Mouse (Mus musculus) stomach, embryonic 14.5 days (tissue): ENCODE data around the gene Cdkl4. TPM values are rescaled to one million over a fixed set of nuclear protein-coding genes. Genes with fewer than 3 reads are reported as not detected.
A peak's percentile ranks its signal among the peaks of the same experiment; 100 is the strongest.

Experiments used
- ATAC-seq: fragments of 200-750 bp; cut with Nextera tagmentation; 2 replicates; pipeline ENCODE4 v1.8.0; 2017; ENCODE audit warnings: low read depth, moderate TSS enrichment; ENCODE audit not compliant: insufficient number of reproducible peaks, insufficient read depth, low FRiP score
- H3K27ac ChIP-seq: fragments of 300-500 bp; sonication (generic); 2 replicates; pipeline ENCODE4 v1.5.1; 2014; ENCODE audit warnings: mild to moderate bottlenecking, low read length, moderate library complexity, mixed read lengths
- H3K27me3 ChIP-seq: fragments of 300-500 bp; sonication (generic); 2 replicates; pipeline ENCODE4 v1.6.1; 2014; ENCODE audit warnings: low read length, control low read depth, mixed read lengths; ENCODE audit not compliant: control insufficient read depth, insufficient read depth
- H3K36me3 ChIP-seq: fragments of 300-500 bp; sonication (generic); 2 replicates; pipeline ENCODE4 v1.6.1; 2014; ENCODE audit warnings: mild to moderate bottlenecking, control low read depth, low read length, moderate library complexity, mixed read lengths; ENCODE audit not compliant: control insufficient read depth, insufficient read depth
- H3K4me1 ChIP-seq: fragments of 300-500 bp; sonication (generic); 2 replicates; pipeline ENCODE4 v1.6.1; 2014; ENCODE audit warnings: low read length, control low read depth, mixed read lengths; ENCODE audit not compliant: control insufficient read depth, insufficient read depth
- H3K4me2 ChIP-seq: fragments of 300-500 bp; sonication (generic); replicated peaks from 2 replicates; pipeline ENCODE4 v1.6.1; 2014; ENCODE audit warnings: low read depth, low read length, control low read depth
- H3K4me3 ChIP-seq: fragments of 300-500 bp; sonication (generic); 2 replicates; pipeline ENCODE4 v1.5.1; 2014; ENCODE audit warnings: low read depth, low read length, control low read depth
- H3K9ac ChIP-seq: fragments of 300-500 bp; sonication (generic); replicated peaks from 2 replicates; pipeline ENCODE4 v1.6.1; 2014; ENCODE audit warnings: low read depth, mild to moderate bottlenecking, control low read depth, low read length, moderate library complexity, mixed read lengths
- H3K9me3 ChIP-seq: fragments of 300-500 bp; sonication (generic); 2 replicates; pipeline ENCODE4 v1.6.1; 2016; ENCODE audit warnings: low read depth, low read length, control low read depth; ENCODE audit not compliant: control insufficient read depth
- WGBS: fragments of 180-500 bp; shearing (Covaris S2); extraction: QIAGEN DNeasy Blood & Tissue Kit; methylation state at CpG from one replicate; pipeline ENCODE4 v1.1.7; 2014; 5-methylcytosine and 5-hydroxymethylcytosine counted together
- polyA plus RNA-seq: library from polyadenylated mRNA; unstranded; fragments of >200 nt; fragmentation: Nextera tagmentation; extraction: Ambion mirVana; gene quantifications from 2 replicates; pipeline ENCODE4 v1.2.1, GENCODE M21; 2014

Gene Cdkl4
- polyA plus RNA-seq, 1 experiment from 2014 or later, result 0.23 TPM

GRCm38 (mm10) chr17:80479295-80480030, 98.2 kb downstream of the Cdkl4 start:
- H3K4me1 ChIP-seq, result peaks cover 8% of the 10 kb centered on the region; the same call in 1 of the 2 replicates
- peak overlapping the region; percentile 93 for H3K4me3 ChIP-seq
- H3K4me2 ChIP-seq, result peak overlapping the region; percentile 74
- H3K9me3 ChIP-seq, result no peaks in the 10 kb centered on the region
- under 1% methylated on average over 44 of the region's 71 CpGs for WGBS
- peak overlapping the region; percentile 95 for H3K27ac ChIP-seq
- H3K9ac ChIP-seq, result peak overlapping the region; percentile 87
- H3K27me3 ChIP-seq, result no peaks in the 10 kb centered on the region
- H3K36me3 ChIP-seq, result no peaks in the 10 kb centered on the region
- ATAC-seq, result peak; percentile 35

- H3K9ac ChIP-seq, result no peak overlapping the region
- no peak overlapping the region for H3K4me2 ChIP-seq
- H3K4me1 ChIP-seq, result peaks cover 8% of the 10 kb centered on the region; the same call in 1 of the 2 replicates
- 86% methylated on average over 2 of the region's 2 CpGs for WGBS
- H3K27me3 ChIP-seq, result no peaks in the 10 kb centered on the region
- no peak overlapping the region for H3K27ac ChIP-seq
- H3K4me3 ChIP-seq, result no peak overlapping the region
- no peaks in the 10 kb centered on the region for H3K9me3 ChIP-seq
- no peak for ATAC-seq
- no peaks in the 10 kb centered on the region for H3K36me3 ChIP-seq
These were observed 99.9 kb downstream of the Cdkl4 start for GRCm38 (mm10) chr17:80477679-80478078.

- Histone ChIP-seq H3K9ac (no peak overlapping the region), H3K4me1 (peaks cover 10% of the 10 kb centered on the region; the same call in 1 of the 2 replicates), H3K27ac (no peak overlapping the region), H3K36me3 (no peaks in the 10 kb centered on the region), H3K4me3 (no peak overlapping the region), H3K27me3 (no peaks in the 10 kb centered on the region), H3K4me2 (no peak overlapping the region), H3K9me3 (no peaks in the 10 kb centered on the region)
- WGBS, result 88% methylated on average over 4 of the region's 4 CpGs
- no peak for ATAC-seq
These were observed 101.1 kb downstream of the Cdkl4 start for GRCm38 (mm10) chr17:80476496-80476895.

Other genes starting within 250 kb of the Cdkl4 start
- gene Gm10190, start 204.3 kb downstream of the Cdkl4 start, polyA plus RNA-seq, result 2.8 TPM in 1 of 2 replicates, not detected in the other
- gene Sos1, start 97.4 kb downstream of the Cdkl4 start, polyA plus RNA-seq, result 8.1 and 9.3 TPM in 2 replicates
- 39.5 and 42.5 TPM in 2 replicates for gene Map4k3, start 150.7 kb upstream of the Cdkl4 start, polyA plus RNA-seq